Mouse (Mus musculus): ENCODE measurements around the gene Flt3l.
A peak's percentile ranks its signal among the peaks of the same experiment; 100 is the strongest.
"Not testable (repeated sequence)": the region's sequence is repeated elsewhere in the genome, so short reads cannot be mapped to it uniquely, and the experiment has no call there.

Gene Flt3l

GRCm38 (mm10) chr7:45124224-45125143, 11.7 kb downstream of the Flt3l start, which contains the start of gene Rps11:
Rps11 (minus strand) TSS chr7:45124439.
- DNase-seq (ENCODE audit: low read depth, low spot score), result peak; percentile 100

DNA sequence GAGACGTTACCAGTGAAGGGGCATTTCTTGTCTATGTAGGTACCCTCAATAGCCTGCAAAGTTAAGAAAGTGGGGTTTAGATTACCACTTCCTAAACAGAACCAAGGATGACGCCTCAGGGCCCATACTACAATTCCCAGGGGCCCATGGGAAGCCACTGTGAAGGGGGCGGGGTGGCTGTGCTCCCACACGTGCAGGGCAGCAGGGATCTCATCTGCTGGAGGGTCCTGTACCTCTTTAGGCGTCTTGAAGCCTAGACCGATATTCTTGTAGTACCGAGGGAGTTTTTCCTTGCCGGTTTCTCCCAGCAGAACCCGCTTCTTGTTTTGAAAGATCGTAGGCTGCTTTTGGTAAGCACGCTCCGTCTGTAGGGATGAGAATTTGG, 13.1 kb downstream of the Flt3l start:
- DNase-seq (ENCODE audit: low read depth, low spot score), result no peak

GRCm38 (mm10) chr7:45122561-45123185, 13.6 kb downstream of the Flt3l start:
- no peak for DNase-seq (ENCODE audit: low read depth, low spot score)

GRCm38 (mm10) chr7:45121966-45122365, 14.3 kb downstream of the Flt3l start:
- no peak for DNase-seq (ENCODE audit: low read depth, low spot score)

- DNase-seq (ENCODE audit: low read depth, low spot score), result no peak
Measured at GRCm38 (mm10) chr7:45121404-45121803, 14.8 kb downstream of the Flt3l start.

- DNase-seq (ENCODE audit: low read depth, low spot score), result no peak
Measured at GRCm38 (mm10) chr7:45119780-45120709, 16.2 kb downstream of the Flt3l start.

GRCm38 (mm10) chr7:45118336-45118735, 17.9 kb downstream of the Flt3l start:
- no peak for DNase-seq (ENCODE audit: low read depth, low spot score)

DNA sequence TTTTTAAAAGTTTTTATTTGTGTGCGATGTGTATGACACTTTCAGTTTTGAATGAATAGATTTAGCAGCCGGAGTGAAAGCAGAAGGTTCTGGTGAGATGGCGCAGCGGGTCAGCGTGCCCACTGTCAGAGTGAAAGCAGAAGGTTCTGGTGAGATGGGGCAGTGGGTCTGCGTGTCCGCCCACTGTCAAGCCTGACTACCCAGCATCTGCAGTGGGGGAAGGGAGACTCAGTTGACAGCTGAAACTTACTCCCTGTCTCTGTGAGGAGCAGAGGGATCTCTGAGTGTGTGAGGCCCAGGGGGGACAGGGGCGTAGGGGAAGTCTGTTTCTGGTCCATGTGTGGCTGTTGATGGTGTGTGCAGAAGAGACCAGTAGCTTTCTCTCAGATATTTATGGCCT, 18.7 kb downstream of the Flt3l start:
- no peak for DNase-seq (ENCODE audit: low read depth, low spot score)

DNA sequence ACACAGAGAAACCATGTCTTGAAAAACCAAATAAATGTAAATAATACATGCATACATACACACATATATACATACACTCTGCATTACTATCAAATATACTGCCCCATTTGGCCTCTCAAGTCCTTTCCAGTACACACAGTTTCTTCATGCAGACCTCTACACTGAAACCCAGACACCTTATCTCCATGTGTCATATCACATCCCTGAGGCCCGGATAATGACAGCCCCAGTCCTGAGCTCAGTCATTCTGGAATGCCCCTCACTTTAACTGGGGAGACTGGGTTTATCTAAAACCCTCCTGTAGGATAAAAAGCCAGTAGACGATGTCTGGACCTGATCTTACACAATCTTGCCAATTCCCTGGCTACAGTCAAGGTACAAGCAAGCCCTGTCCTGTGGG, 22.8 kb downstream of the Flt3l start:
- DNase-seq (ENCODE audit: low read depth, low spot score), result no peak

DNA sequence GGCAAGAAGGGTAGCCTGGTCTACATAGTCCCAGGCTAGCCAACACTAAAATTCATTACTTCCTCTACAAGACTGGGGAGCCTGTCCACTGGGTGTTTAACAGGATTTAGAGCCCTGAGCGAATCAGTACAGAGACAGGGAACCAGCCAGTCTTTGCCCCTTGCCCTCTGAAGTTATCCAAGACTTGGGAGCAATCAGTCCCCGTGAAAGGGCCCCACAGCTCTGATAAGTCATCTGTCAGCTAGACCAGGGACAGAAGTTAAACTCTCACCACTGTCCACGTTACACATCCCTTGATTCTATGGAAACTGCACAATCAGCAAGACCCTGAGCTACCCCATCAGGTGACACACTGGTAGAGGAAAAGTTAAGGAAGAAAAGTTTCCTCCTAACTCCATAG, 23.7 kb downstream of the Flt3l start:
- no peak for DNase-seq (ENCODE audit: low read depth, low spot score)

DNA sequence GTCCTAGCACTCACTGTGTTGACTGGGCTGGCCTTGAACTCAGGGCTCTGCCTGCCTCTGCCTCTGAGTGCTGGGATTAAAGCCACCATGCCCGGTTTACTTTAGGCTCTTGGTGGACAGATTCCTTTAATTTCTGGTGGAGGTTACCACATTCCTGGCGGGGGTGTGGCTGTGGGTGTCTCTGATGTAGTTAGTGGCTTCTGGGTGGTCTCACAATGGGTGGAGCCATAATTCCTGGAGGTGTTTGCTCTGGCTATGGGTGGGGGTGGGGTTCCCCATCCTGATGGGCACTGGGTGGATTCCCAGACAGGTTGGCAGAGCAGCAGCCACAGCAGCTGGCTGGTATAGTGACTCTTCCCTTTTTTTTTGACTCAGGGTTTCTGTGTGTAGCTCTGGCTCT, 24.3 kb downstream of the Flt3l start:
- DNase-seq (ENCODE audit: low read depth, low spot score), result no peak

DNA sequence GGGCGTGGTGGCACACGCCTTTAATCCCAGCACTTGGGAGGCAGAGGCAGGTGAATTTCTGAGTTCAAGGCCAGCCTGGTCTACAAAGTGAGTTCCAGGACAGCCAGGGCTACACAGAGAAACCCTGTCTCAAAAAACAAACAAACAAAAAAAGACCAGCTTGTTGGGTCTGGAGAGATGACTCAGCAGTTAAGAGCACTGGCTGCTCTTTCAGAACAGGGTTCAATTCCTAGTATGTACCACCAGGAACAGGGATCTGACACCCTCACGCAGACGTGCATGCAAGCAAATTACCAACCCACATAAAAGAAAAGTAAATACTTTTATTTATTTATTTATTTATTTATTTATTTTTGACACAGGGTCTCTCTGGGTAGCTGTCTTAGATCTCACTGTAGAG, 26.1 kb downstream of the Flt3l start:
- DNase-seq (ENCODE audit: low read depth, low spot score), result not testable (repeated sequence)

GRCm38 (mm10) chr7:45107052-45107645, 29.1 kb downstream of the Flt3l start:
- DNase-seq (ENCODE audit: low read depth, low spot score), result no peak

DNA sequence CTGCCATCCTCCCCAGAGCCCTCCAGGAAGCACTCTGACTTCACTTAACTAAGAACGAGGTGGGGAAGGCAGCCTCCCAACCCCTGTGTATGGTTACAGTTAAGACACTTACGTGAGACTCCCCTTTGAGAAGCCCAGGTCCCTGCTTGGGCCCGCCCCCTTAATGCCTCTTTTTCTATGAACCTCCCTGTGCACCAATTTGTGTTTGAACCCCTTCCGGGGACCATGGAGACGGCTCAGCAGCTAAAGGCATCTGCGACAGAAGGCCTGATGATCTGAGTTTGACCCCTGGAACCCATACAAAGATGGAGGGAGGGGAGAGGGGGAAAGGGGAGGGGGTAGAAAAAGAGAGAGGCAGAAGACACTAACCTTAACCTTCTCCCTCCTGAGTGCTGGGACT, 29.8 kb downstream of the Flt3l start:
- DNase-seq (ENCODE audit: low read depth, low spot score), result no peak

GRCm38 (mm10) chr7:45105491-45105890, 30.7 kb downstream of the Flt3l start:
- no peak for DNase-seq (ENCODE audit: low read depth, low spot score)

DNA sequence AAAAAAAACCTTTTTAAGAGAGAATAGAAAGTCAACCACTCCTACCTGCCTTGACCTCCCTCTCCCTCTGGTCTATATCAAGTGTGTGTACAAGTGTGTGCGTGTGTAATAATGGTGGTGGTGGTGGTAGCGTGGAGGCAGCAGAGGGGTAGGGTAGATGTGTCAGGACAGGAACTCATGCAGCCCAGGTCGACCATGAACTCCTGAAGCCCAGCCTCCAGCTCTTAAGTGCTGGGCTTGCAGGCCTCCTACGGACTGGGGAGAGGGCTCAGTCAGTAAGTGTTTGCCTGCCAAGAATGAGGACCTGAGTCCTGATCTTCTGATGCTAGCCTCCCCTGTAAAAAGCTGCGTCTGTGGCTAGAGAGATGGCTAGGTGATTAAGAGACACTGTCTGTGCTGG, 31.3 kb downstream of the Flt3l start:
- DNase-seq (ENCODE audit: low read depth, low spot score), result no peak

DNA sequence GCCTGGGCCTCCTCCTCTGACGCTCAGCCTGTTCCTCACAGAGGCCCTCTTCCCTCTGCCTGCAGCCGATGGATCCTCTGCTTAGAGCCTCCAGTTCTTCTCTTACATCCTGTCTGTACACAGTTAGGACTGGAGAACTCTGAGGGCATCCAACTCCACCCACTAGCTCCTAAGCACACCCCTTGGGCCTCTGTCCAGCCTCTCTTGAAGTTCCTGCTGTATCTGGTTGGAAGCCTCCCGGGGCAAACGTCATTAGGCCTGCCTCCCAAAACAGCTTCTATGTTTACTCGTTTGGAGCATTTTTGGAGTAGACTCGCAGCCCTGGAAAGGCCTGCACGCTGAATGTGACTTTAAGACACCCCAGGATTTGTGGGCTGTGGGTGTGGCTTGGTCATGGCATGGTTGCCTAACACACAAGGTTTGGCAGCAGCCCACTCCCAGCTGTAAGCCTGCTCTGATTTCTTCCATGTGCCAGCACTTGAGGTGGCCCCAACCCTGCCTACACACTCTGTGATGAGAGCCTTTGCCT, 32.5 kb downstream of the Flt3l start, which contains the start of gene Fcgrt:
TSS of gene Fcgrt (minus strand) at position 200 of the 529 bp plus-strand sequence.
- no peak for DNase-seq (ENCODE audit: low read depth, low spot score)

DNA sequence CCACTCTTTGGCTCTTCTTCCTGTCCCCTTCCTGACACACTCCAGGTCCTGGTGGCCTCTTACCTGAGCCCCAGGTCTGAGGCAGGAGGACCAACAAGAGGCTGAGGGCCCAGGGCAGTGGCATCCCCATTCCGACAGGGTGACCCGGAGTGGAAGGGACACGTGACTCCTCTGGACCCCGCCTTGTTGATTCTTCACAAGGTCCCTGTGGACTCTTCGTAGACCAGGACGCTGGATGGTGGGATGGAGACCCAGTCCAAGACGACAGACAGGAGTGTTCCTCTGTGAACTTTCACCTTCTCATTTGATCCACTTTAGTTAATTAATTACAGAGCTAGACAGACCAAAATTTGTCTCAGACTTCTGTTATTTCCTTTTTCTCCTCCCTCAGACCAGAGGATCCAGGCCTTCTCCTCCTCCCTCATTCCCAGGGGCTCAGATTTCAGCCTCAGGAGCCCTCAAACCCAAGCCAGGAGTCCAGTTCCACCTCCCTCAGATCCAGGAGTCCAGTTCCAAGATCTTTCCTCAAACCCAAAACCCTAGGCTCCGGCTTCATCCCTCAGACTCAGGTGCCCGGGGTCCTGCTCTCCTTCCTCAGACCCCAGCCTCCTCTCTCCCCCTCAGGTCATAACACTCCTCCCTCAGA, 33.2 kb downstream of the Flt3l start:
- DNase-seq (ENCODE audit: low read depth, low spot score), result no peak

- DNase-seq (ENCODE audit: low read depth, low spot score), result no peak
Measured at GRCm38 (mm10) chr7:45102441-45102840, 33.8 kb downstream of the Flt3l start.

DNA sequence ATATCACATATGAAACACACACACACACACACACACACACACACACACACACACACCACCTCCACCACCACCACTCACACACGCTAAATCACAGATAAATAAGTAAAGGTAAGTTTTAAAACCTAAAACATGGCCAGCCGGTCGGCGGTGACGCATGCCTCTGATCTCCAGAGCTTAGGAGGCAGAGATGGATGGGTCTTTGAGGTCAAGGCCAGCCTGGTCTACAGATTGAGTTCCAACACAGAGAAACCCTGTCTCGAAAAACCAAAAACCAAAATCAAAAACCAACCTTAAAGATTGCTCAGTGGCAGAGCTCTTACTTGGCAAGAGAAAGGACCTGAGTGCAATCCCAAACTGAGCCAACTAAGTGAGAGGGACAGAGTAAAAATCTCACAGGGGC, 36.2 kb downstream of the Flt3l start:
- no peak for DNase-seq (ENCODE audit: low read depth, low spot score)
